Mouse (Mus musculus) neural tube, embryonic 10.5 days (tissue): Measurements from ENCODE around the gene Usp26.

Experiments used
- DNase-seq: peaks from one replicate; pipeline ENCODE4 v3.0.0-alpha.2; 2017; ENCODE audit warnings: low spot score; ENCODE audit errors: extremely low spot score

Gene Usp26

DNA sequence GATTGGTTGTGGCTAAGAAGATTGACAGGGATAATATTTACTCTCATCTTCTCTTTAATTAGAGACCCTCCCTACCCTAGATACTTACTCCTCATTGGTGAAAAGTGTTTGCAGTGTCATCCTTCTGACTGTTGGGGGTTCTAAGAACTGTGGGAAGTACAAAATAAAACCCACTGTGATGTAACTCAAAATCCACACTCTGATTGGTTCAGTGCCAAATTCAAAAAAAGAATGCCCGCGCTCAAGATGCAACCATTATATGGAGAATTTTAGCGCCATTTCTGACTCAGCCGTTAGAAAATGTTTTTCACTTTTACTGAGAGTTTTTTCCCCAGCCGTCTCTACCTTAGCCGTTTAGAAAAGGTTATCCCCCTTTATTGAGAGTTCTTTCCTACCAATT is at the start of gene Usp26:
Gene Usp26 (minus strand): TSS at position 101 of the 400 bp plus-strand sequence.
- DNase-seq, result no peak

DNA sequence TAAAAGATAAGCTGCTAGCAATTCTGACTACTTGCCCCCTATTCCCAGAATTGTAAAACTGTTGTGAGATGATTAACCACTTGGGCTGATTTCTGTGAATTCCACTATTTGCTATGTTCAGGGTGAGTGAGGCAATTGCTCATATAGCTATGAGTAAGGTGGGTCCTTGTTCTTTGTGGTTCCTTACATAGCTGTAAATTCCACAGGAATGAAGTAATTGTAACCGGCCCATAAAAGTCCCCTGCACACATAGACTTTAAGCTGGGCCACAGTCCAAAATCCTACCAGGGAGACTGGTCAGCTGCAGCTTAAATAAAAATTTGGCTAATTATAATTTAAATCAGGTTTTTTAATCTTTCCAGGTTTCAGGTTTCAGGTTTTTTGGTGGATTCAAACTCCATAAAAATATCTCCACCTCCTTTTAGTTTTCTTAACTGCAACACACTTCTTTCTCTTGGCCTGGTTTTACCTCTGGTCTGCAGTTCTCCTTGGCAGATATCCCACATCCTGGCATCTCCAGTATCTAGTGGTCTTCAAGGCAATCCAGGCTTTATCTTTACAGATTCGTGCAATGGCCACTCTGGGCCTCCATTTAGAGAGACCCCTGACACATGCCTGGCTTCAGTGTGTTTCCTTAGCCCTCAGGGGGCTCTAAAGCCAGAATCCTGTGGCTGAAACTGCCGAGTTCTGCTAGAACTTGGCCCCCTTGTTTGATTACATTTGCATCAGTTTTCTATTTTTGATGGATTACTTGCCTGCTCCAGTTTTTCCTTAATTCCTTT is 13.6 kb upstream of the Usp26 start:
- no peak for DNase-seq

DNA sequence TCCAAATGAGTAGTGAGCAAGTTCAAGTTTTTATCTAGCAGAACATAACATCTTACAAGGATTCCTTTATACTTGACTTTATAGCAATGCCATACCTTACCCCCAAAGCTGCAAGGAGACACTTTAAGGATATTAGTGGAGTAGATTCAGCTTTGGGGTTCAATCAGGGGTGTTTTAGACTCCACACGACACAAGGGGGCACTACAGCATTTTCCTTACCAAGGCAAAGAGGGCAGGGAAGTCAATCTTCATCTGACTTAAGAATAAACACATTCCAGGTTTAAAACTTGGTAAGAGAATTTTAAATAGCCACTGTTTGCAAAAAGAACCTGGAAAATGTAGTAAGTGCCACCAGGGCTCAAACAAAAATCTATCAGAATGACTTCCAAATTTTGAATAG is 33.6 kb downstream of the Usp26 start:
- no peak for DNase-seq

DNA sequence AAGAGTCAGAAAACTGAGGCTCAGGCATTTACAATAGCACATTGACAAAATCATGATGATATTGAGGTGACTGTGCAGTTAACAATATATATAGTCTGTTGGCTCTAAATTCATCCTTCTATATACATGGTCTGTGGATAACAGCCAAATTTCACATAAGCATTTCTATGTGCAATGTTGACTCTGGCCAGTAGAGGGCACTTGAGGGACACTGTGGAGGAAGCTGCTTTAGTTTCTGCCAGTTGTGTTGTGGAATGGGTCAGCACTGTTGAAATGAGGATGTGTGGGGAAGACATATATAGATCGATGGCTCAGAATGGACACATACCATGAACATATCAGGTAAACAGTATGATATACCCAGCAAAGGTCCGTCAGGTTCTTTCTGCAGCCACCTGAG is 64.6 kb downstream of the Usp26 start:
- peak; percentile 44 for DNase-seq

DNA sequence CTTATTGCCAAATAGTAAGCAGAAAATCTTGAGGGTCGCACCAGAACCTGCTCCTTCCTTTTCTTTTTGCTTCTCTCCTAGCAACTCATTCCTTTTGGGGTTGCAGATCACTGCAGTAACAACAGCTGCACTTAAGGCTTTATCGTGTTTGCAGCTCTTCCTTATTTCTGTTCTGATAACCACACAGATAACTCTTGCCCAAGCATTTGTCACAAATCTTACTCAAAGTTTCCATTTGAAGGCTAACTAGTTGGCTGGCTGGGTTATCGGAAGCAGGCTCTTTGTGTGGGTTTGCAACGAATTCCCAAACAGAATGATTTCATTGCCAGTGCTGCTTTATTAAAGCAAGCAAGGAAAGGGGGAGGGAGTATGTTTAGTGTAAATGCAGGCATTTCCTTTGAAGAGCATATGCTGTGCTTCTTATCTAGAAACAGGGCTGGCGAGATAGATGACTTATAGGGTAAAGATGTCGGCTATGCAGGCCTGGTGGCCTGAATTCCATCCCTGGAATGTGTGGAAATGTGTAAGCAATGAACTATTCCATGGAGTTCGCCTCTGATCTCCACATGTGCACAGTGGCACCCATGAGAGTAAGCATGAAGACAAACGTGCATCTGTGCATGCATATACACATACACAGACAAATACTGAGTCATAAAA is 86.8 kb downstream of the Usp26 start:
- no peak for DNase-seq

DNA sequence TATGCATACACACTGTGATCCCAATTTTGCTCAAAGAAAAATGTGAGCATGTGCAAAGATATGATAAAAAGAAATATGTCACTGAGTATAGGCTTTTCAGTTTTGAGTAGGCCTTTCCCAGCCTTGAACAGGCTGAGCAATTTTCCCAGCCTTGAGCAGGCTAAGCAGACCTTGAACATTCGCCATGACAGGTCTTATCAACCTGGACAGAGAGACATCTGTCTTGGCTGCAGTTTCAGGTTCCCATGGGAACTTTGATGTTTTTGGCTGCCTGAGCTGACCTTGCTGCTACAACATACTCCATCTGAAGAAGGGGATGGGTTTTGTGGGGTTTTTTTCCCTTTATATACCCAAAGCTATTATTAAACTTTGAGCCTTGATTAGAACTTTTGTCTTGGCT is 88.0 kb downstream of the Usp26 start:
- DNase-seq, result no peak
